Comparison of ENCODE assay signal across 8 mouse cellular contexts in the genomic region with DNA sequence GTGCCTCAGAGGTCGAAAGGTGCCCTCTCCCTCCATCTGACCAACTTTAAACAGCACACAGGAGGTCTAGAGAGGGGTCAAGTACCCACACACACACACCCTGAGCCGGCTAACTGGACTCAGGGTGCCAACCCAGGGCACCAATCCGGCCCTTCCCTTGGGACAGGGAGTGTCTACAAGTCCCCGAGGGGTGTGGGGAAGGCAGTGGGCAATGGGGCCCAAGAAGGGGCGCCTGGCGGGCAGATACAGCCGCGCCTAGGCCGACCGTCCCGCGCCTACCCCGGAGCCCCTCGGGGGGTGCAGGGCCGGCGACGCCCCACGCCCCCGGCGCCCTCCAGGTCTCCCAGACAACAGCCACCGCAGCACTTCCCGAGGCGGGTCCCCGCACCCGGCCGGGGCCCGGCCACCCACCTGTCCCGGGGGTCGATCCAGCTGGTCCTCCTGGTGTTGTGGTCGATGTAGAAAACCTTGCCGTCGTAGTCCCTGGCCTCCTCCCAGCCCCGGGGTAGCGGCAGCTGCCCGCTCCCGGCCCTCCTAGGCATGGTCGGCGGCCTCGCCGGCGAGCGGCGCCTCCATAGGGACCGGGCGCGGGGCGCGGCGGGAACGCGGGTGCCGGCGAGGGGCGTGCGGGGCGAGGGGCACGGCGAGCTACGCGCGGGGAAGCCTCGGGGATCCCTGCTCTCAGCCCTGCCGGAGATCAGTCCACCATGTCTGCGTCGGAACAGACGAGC. TPM values are rescaled to one million over a fixed set of nuclear protein-coding genes. Genes with fewer than 3 reads are reported as not detected.
DNase-seq lines count a peak whose midpoint lies in the region; ATAC-seq and TF ChIP-seq lines count a peak whose summit lies in the region.

No protein-coding gene starts in this region.

- peak overlapping the region; percentile 86 for H3K4me3 ChIP-seq in heart, adult 2 months
- H3K4me3 ChIP-seq in forebrain, embryonic 12.5 days (replicated peaks), result peak overlapping the region; percentile 79
- H3K4me3 ChIP-seq in liver, embryonic 13.5 days (replicated peaks), result peak overlapping the region; percentile 73
- peak overlapping the region; percentile 75 for H3K4me3 ChIP-seq in myocyte

- no peaks in the 10 kb centered on the region for H3K9me3 ChIP-seq in forebrain, embryonic 12.5 days
- no peaks in the 10 kb centered on the region for H3K9me3 ChIP-seq in liver, embryonic 13.5 days (replicated peaks)

- no peak for TF ChIP-seq CTCF in heart, adult 2 months (IDR thresholded peaks at IDR 0.05)
- TF ChIP-seq CTCF in Patski (IDR thresholded peaks at IDR 0.05), result no peak

- CTCF ChIA-PET in Patski (lab: Charles Lee), result interaction anchor here (0.9 to 5.0 kb wide), 7 partner anchors 11 to 118 kb away, joined by 3 to 26 read pairs (median 5); no protein-coding TSS in a partner anchor

- peaks cover 4% of the 10 kb centered on the region; the same call in 1 of the 2 replicates for H3K36me3 ChIP-seq in heart, adult 2 months (ENCODE audit: control insufficient read depth, insufficient read depth, low read length)
- no peaks in the 10 kb centered on the region for H3K36me3 ChIP-seq in forebrain, embryonic 12.5 days (replicated peaks)
- H3K36me3 ChIP-seq in liver, embryonic 13.5 days, result no peaks in the 10 kb centered on the region
- H3K36me3 ChIP-seq in myocyte (ENCODE audit: control insufficient read depth, insufficient read depth), result no peaks in the 10 kb centered on the region

- H3ac ChIP-seq in myocyte (ENCODE audit: control insufficient read depth, insufficient read length), result peak overlapping the region; percentile 85

- H3K4me1 ChIP-seq in heart, adult 2 months (ENCODE audit: control insufficient read depth, insufficient read depth, low read length), result peaks cover 7% of the 10 kb centered on the region
- peaks cover 27% of the 10 kb centered on the region for H3K4me1 ChIP-seq in forebrain, embryonic 12.5 days
- H3K4me1 ChIP-seq in liver, embryonic 13.5 days (replicated peaks), result peaks cover 36% of the 10 kb centered on the region

- H3K27me3 ChIP-seq in heart, adult 2 months (ENCODE audit: control insufficient read depth, insufficient read depth, low read length), result no peaks in the 10 kb centered on the region
- no peaks in the 10 kb centered on the region for H3K27me3 ChIP-seq in Patski
- no peaks in the 10 kb centered on the region for H3K27me3 ChIP-seq in forebrain, embryonic 12.5 days
- peaks cover 24% of the 10 kb centered on the region for H3K27me3 ChIP-seq in liver, embryonic 13.5 days
- H3K27me3 ChIP-seq in myocyte (ENCODE audit: control insufficient read depth, insufficient read depth, insufficient read length), result no peaks in the 10 kb centered on the region

- H3K27ac ChIP-seq in heart, adult 2 months, result peak overlapping the region; percentile 100
- H3K27ac ChIP-seq in forebrain, embryonic 12.5 days, result peak overlapping the region; percentile 79
- H3K27ac ChIP-seq in liver, embryonic 13.5 days, result peak overlapping the region; percentile 69

- no peak for TF ChIP-seq EP300 in heart, adult 2 months (IDR thresholded peaks at IDR 0.05; ENCODE audit: insufficient read depth, low read depth, low read length)

- no peak for TF ChIP-seq POLR2A in heart, adult 2 months (IDR thresholded peaks at IDR 0.05; ENCODE audit: insufficient read depth, low read depth, low read length)
- TF ChIP-seq POLR2A in myocyte (IDR thresholded peaks at IDR 0.05; ENCODE audit: insufficient read length, low read depth), result no peak

- in situ Hi-C loops in Patski (cut with MboI; ENCODE audit: low pct_unique_long_range_greater_than_20kb), result loop anchor here (10.0 kb wide), 1 partner anchor 55 kb away; no protein-coding TSS in a partner anchor

- peak overlapping the region; percentile 96 for H3K4me2 ChIP-seq in forebrain, embryonic 12.5 days
- peak overlapping the region; percentile 91 for H3K4me2 ChIP-seq in liver, embryonic 13.5 days
- peak overlapping the region; percentile 81 for H3K4me2 ChIP-seq in myocyte (ENCODE audit: low read depth)

- peaks cover 8% of the 10 kb centered on the region for H3K79me2 ChIP-seq in heart, adult 2 months (replicated peaks; ENCODE audit: control insufficient read depth, insufficient read depth, low read length)
- H3K79me2 ChIP-seq in myocyte (ENCODE audit: control insufficient read depth, insufficient read depth), result peaks cover 50% of the 10 kb centered on the region

- peak overlapping the region; percentile 99 for H3K9ac ChIP-seq in heart, adult 2 months (ENCODE audit: low read depth, low read length)
- H3K9ac ChIP-seq in forebrain, embryonic 12.5 days, result peak overlapping the region; percentile 89
- peak overlapping the region; percentile 79 for H3K9ac ChIP-seq in liver, embryonic 13.5 days

- POLR2A ChIA-PET in Patski (lab: Charles Lee), result interaction anchor here (1.2 to 3.5 kb wide), 5 partner anchors 15 to 56 kb away, joined by 3 to 15 read pairs (median 4); no protein-coding TSS in a partner anchor

- ATAC-seq in Patski, result peak; percentile 9
- ATAC-seq in forebrain, embryonic 12.5 days (ENCODE audit: low FRiP score), result peak; percentile 67
- ATAC-seq in inflammation-experienced regulatory T-cells, adult 6 months, result peak; percentile 49
- ATAC-seq in liver, embryonic 13.5 days (ENCODE audit: low read depth), result peak; percentile 41

- WGBS in heart, adult 2 months, result 0% methylated on average over 40 of the region's 66 CpGs
- under 1% methylated on average over 44 of the region's 66 CpGs for WGBS in forebrain, embryonic 12.5 days
- WGBS in liver, embryonic 13.5 days (ENCODE audit: insufficient replicate concordance), result under 1% methylated on average over 66 of the region's 66 CpGs

- DNase-seq in heart, adult 2 months, result no peak
- no peak for DNase-seq in heart, postnatal 4 days
- DNase-seq in Patski (ENCODE audit: low read depth, low spot score), result no peak
- DNase-seq in liver, embryonic 13.5 days, result peak; percentile 34
- no peak for DNase-seq in layer of hippocampus, adult 8-10 months (ENCODE audit: low spot score in 2 of 2)

- intact Hi-C loops in heart, adult 2 months (cut with DNase I), result loop anchor here (1.0 to 10.0 kb wide), 3 partner anchors 13 to 275 kb away; partner anchors contain the start of gene Cdkn2aip

TF ChIP-seq in myocyte, 11 proteins besides CTCF, POLR2A, EP300 and RAD21:
- no peak for TF ChIP-seq USF1 (IDR thresholded peaks at IDR 0.05; ENCODE audit: low read depth)
- peak in 1 of 3 experiments; percentile 61 for TF ChIP-seq MYOD1 (IDR thresholded peaks at IDR 0.05; ENCODE audit: control insufficient read depth in 1 of 3, insufficient read length in 2 of 3, low read depth in 2 of 3)

RNA-seq across cellular contexts. Expression of gene Wwc2, which starts 0.9 kb away (rescaled TPM):
- total RNA-seq in heart, adult 2 months (2021), result 10 to 100 TPM; 25.2 to 26.9 TPM
- polyA plus RNA-seq in heart, adult 2 months (2012; rRNA removed), result 8.3 and 11.0 TPM in 2 replicates
- 10 to 100 TPM; 47.4 to 47.9 TPM for total RNA-seq in heart, postnatal 4 days (2021)
- polyA plus RNA-seq in Patski (2021), result 62.1 TPM
- polyA plus RNA-seq in forebrain, embryonic 12.5 days (2016; fragmentation: Nextera tagmentation; extraction: Ambion mirVana), result 8.8 and 9.1 TPM in 2 replicates
- polyA plus RNA-seq in inflammation-experienced regulatory T-cells, adult 6 months (2017; shearing (Covaris generic)), result under 1 TPM in 2 of 3 experiments, not detected in 1; 0.10 to 0.16 TPM
- 1.5 and 1.6 TPM in 2 replicates for polyA plus RNA-seq in liver, embryonic 13.5 days (2015; fragmentation: Nextera tagmentation; extraction: Ambion mirVana)
- 7.7 TPM for polyA plus RNA-seq in myocyte (2012; fragmentation: generic; extraction: Trizol)
- total RNA-seq in layer of hippocampus, adult 8-10 months (2022), result 10 to 100 TPM; 23.4 to 25.9 (median 24.6) TPM

Comparison
In these comparisons a context has a peak if more than half of its experiments do, and no peak if none do; other contexts are left out.
1. ATAC-seq: peak in every context shown above with its lines; median percentile 67 in forebrain, embryonic 12.5 days; 49 in inflammation-experienced regulatory T-cells, adult 6 months; 41 in liver, embryonic 13.5 days; 9 in Patski.